Mouse (Mus musculus) CH12F3 (cell line): ENCODE data around the gene Psmd7.

Experiments
- in situ Hi-C: fragments of 300-500 bp; cut with MboI; formaldehyde crosslinking; loops from 2 replicates; pipeline ENCODE4 v1.14.3; 2020; ENCODE audit warnings: low sequenced_read_pairs

Gene Psmd7

DNA sequence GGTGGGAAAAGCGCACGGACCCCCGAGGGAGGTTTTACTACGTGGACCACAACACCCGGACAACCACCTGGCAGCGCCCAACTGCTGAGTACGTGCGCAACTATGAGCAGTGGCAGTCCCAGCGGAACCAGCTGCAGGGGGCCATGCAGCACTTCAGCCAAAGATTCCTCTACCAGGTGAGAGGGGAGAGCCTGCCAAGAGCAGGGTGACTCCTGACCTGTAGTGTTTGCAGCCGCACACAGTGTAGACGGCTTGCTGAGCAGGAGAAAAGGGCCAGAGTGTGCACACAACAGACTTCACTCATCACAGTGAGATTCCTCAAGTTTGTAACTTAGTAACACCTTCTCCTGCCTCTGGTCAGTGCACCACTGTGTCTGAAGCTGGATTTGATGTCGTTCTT lies 47.6 kb downstream of the Psmd7 start:
- in situ Hi-C loops: no loop called here

DNA sequence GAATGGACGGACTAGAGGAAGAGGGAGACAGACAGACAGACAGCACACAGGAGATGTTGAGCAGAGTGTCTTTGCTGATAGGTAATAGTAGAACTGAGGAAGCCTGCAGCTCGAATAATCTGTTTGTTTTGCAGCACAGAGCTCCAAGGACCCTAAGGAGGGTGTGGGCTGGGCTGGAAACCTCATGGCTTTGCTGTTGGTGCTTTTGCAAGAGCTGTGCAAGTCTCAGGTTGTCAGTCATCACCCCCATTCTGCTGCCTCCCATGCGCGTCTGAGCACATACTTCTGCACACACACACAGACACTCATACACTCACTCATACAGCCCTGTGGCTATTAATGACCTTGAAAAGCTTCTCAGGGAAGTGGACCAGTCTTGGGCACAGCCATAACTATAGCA lies 50.8 kb downstream of the Psmd7 start:
- in situ Hi-C loops: no loop called here
